Mouse (Mus musculus): Measurements from ENCODE around the gene Iqgap2. TPM values are rescaled to one million over a fixed set of nuclear protein-coding genes. Genes with fewer than 3 reads are reported as not detected.

Gene Iqgap2
- polyA plus RNA-seq, 1 experiment from 2014 or later: 3.9 TPM

DNA sequence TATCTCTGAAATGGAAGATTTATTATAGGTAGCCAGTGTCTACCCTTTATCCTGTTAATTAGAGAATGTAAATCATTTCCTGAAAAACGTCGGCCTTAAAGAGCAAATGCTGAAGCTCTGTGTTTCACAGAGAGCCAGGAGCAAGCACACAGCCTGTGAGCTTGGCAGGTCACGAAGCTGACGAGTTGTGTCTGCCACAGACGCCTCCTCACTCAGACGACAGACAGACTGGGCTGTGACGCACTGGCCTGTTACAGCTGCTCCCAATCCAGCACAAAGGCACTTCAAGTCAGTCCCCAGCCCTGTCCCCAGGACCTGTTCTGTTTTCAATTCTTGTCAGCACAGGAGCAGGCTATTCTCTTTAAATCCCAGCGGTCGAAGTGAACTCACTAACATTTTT, 236.4 kb downstream of the Iqgap2 start:
- Histone ChIP-seq H3K27me3 (ENCODE audit: control insufficient read depth, insufficient read depth, low read length) (no peaks in the 10 kb centered on the region), H3K36me3 (ENCODE audit: control insufficient read depth, insufficient read depth, low read length) (no peaks in the 10 kb centered on the region), H3K27ac (replicated peaks in 1 of 2; ENCODE audit: control insufficient read depth in 1 of 2, insufficient read depth in 1 of 2, low read depth in 2 of 2, low read length in 2 of 2) (peak overlapping the region; percentile 35 to 45), H3K4me2 (ENCODE audit: low read length) (peak overlapping the region; percentile 19; the same call in 1 of the 2 replicates), H3K9ac (ENCODE audit: low read length) (no peak overlapping the region), H3K9me3 (ENCODE audit: control insufficient read depth, low read length) (no peaks in the 10 kb centered on the region), H3K4me3 (ENCODE audit: control insufficient read depth in 1 of 2, insufficient read depth in 1 of 2, low read depth in 1 of 2, low read length in 2 of 2) (no peak overlapping the region), H3K4me1 (ENCODE audit: control insufficient read depth in 2 of 2, insufficient read depth in 2 of 2, low read length in 2 of 2) (peaks cover 12 to 15% of the 10 kb centered on the region in 2 experiments)
- ATAC-seq (ENCODE audit: insufficient number of reproducible peaks, insufficient read depth, low FRiP score, low read depth): peak; percentile 55; the same call in 1 of the 2 replicates
- 10% methylated on average over 9 of the region's 9 CpGs for WGBS

- Histone ChIP-seq H3K9me3 (ENCODE audit: control insufficient read depth, low read length) (no peaks in the 10 kb centered on the region), H3K9ac (ENCODE audit: low read length) (no peak overlapping the region), H3K4me1 (ENCODE audit: control insufficient read depth in 2 of 2, insufficient read depth in 2 of 2, low read length in 2 of 2) (peaks cover 9 to 15% of the 10 kb centered on the region in 2 experiments), H3K27me3 (ENCODE audit: control insufficient read depth, insufficient read depth, low read length) (no peaks in the 10 kb centered on the region), H3K27ac (replicated peaks in 1 of 2; ENCODE audit: control insufficient read depth in 1 of 2, insufficient read depth in 1 of 2, low read depth in 2 of 2, low read length in 2 of 2) (no peak overlapping the region), H3K4me2 (ENCODE audit: low read length) (no peak overlapping the region), H3K4me3 (ENCODE audit: control insufficient read depth in 1 of 2, insufficient read depth in 1 of 2, low read depth in 1 of 2, low read length in 2 of 2) (no peak overlapping the region), H3K36me3 (ENCODE audit: control insufficient read depth, insufficient read depth, low read length) (no peaks in the 10 kb centered on the region)
- 65% methylated on average over 4 of the region's 4 CpGs for WGBS
- no peak for ATAC-seq (ENCODE audit: insufficient number of reproducible peaks, insufficient read depth, low FRiP score, low read depth)
Observed at GRCm38 (mm10) chr13:95653696-95654095, 238.0 kb downstream of the Iqgap2 start.

- Histone ChIP-seq H3K27ac (replicated peaks in 1 of 2; ENCODE audit: control insufficient read depth in 1 of 2, insufficient read depth in 1 of 2, low read depth in 2 of 2, low read length in 2 of 2) (no peak overlapping the region), H3K4me1 (ENCODE audit: control insufficient read depth in 2 of 2, insufficient read depth in 2 of 2, low read length in 2 of 2) (peaks cover 8 to 16% of the 10 kb centered on the region in 2 experiments), H3K9me3 (ENCODE audit: control insufficient read depth, low read length) (no peaks in the 10 kb centered on the region), H3K27me3 (ENCODE audit: control insufficient read depth, insufficient read depth, low read length) (no peaks in the 10 kb centered on the region), H3K9ac (ENCODE audit: low read length) (no peak overlapping the region), H3K4me2 (ENCODE audit: low read length) (no peak overlapping the region), H3K36me3 (ENCODE audit: control insufficient read depth, insufficient read depth, low read length) (no peaks in the 10 kb centered on the region), H3K4me3 (ENCODE audit: control insufficient read depth in 1 of 2, insufficient read depth in 1 of 2, low read depth in 1 of 2, low read length in 2 of 2) (no peak overlapping the region)
- ATAC-seq (ENCODE audit: insufficient number of reproducible peaks, insufficient read depth, low FRiP score, low read depth): no peak
- WGBS: 70% methylated on average over 7 of the region's 7 CpGs
Observed at GRCm38 (mm10) chr13:95651870-95652668, 239.7 kb downstream of the Iqgap2 start.

- H3K9ac ChIP-seq (ENCODE audit: low read length): no peak overlapping the region
- peaks cover 2 to 9% of the 10 kb centered on the region in 2 experiments; a peak in 3 of 4 replicates for H3K4me1 ChIP-seq (ENCODE audit: control insufficient read depth in 2 of 2, insufficient read depth in 2 of 2, low read length in 2 of 2)
- H3K27ac ChIP-seq (replicated peaks in 1 of 2; ENCODE audit: control insufficient read depth in 1 of 2, insufficient read depth in 1 of 2, low read depth in 2 of 2, low read length in 2 of 2): no peak overlapping the region
- H3K36me3 ChIP-seq (ENCODE audit: control insufficient read depth, insufficient read depth, low read length): no peaks in the 10 kb centered on the region
- ATAC-seq (ENCODE audit: insufficient number of reproducible peaks, insufficient read depth, low FRiP score, low read depth): no peak
- no peaks in the 10 kb centered on the region for H3K9me3 ChIP-seq (ENCODE audit: control insufficient read depth, low read length)
- WGBS: 93% methylated on average over 3 of the region's 3 CpGs
- no peak overlapping the region for H3K4me3 ChIP-seq (ENCODE audit: control insufficient read depth in 1 of 2, insufficient read depth in 1 of 2, low read depth in 1 of 2, low read length in 2 of 2)
- H3K27me3 ChIP-seq (ENCODE audit: control insufficient read depth, insufficient read depth, low read length): no peaks in the 10 kb centered on the region
- no peak overlapping the region for H3K4me2 ChIP-seq (ENCODE audit: low read length)
Observed at GRCm38 (mm10) chr13:95649941-95650340, 241.8 kb downstream of the Iqgap2 start.

DNA sequence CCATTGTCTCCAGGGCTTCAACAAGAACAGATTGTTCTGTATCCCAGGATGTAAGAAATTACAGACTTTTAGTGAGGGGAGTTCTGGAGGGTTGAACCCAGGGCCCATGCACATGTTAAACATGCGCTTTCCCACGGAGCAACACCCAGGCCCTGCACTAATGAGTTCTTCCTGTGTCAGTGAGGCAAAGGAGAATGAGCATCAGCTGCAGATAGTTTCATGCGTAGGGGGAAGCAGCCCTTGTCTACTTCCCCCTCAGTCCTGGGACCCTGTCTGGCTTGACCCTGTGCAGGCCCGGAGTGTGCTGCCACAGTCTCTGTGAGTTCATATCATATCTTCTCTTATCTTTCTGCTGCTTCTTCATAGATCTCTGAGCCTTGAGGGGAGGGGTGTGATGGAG, 244.5 kb downstream of the Iqgap2 start:
- Histone ChIP-seq H3K9me3 (ENCODE audit: control insufficient read depth, low read length) (no peaks in the 10 kb centered on the region), H3K4me2 (ENCODE audit: low read length) (no peak overlapping the region), H3K4me3 (ENCODE audit: control insufficient read depth in 1 of 2, insufficient read depth in 1 of 2, low read depth in 1 of 2, low read length in 2 of 2) (no peak overlapping the region), H3K9ac (ENCODE audit: low read length) (no peak overlapping the region), H3K27ac (replicated peaks in 1 of 2; ENCODE audit: control insufficient read depth in 1 of 2, insufficient read depth in 1 of 2, low read depth in 2 of 2, low read length in 2 of 2) (peak overlapping the region in 1 of 2 experiments; percentile 55; a peak in 2 of 4 replicates), H3K36me3 (ENCODE audit: control insufficient read depth, insufficient read depth, low read length) (no peaks in the 10 kb centered on the region), H3K27me3 (ENCODE audit: control insufficient read depth, insufficient read depth, low read length) (no peaks in the 10 kb centered on the region), H3K4me1 (ENCODE audit: control insufficient read depth in 2 of 2, insufficient read depth in 2 of 2, low read length in 2 of 2) (peaks cover 13 to 16% of the 10 kb centered on the region in 2 experiments)
- WGBS: 47% methylated on average over 4 of the region's 4 CpGs
- ATAC-seq (ENCODE audit: insufficient number of reproducible peaks, insufficient read depth, low FRiP score, low read depth): no peak

DNA sequence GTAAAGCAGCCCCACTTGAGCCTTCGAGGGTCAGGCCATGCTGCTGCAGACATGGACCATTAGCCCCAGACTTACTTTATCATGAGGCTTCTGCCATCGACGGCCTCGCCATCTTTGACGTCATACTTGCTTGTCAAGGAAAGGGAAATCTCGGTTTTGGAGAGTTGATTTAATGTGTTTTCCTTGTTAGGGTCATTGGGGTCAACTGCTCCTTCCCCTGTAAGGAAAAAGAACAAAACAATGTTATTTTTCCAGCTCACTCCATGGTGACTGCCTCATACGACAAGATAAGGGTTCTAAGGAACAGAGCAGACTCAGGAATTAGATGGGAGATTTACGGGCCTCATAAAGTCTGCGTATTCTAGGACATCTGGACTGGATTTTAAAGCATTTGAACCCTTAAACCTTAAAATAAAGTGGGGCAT, 245.0 kb downstream of the Iqgap2 start:
- H3K36me3 ChIP-seq (ENCODE audit: control insufficient read depth, insufficient read depth, low read length): no peaks in the 10 kb centered on the region
- 48% methylated on average over 9 of the region's 9 CpGs for WGBS
- no peak for ATAC-seq (ENCODE audit: insufficient number of reproducible peaks, insufficient read depth, low FRiP score, low read depth)
- H3K4me1 ChIP-seq (ENCODE audit: control insufficient read depth in 2 of 2, insufficient read depth in 2 of 2, low read length in 2 of 2): peaks cover 13 to 16% of the 10 kb centered on the region in 2 experiments
- no peak overlapping the region for H3K9ac ChIP-seq (ENCODE audit: low read length)
- peak overlapping the region in 1 of 2 experiments; percentile 55; a peak in 1 of 4 replicates for H3K27ac ChIP-seq (replicated peaks in 1 of 2; ENCODE audit: control insufficient read depth in 1 of 2, insufficient read depth in 1 of 2, low read depth in 2 of 2, low read length in 2 of 2)
- H3K27me3 ChIP-seq (ENCODE audit: control insufficient read depth, insufficient read depth, low read length): no peaks in the 10 kb centered on the region
- no peak overlapping the region for H3K4me2 ChIP-seq (ENCODE audit: low read length)
- H3K4me3 ChIP-seq (ENCODE audit: control insufficient read depth in 1 of 2, insufficient read depth in 1 of 2, low read depth in 1 of 2, low read length in 2 of 2): no peak overlapping the region
- H3K9me3 ChIP-seq (ENCODE audit: control insufficient read depth, low read length): no peaks in the 10 kb centered on the region

- H3K27ac ChIP-seq (replicated peaks in 1 of 2; ENCODE audit: control insufficient read depth in 1 of 2, insufficient read depth in 1 of 2, low read depth in 2 of 2, low read length in 2 of 2): peak overlapping the region; percentile 53 to 64; a peak in 3 of 4 replicates
- H3K9me3 ChIP-seq (ENCODE audit: control insufficient read depth, low read length): no peaks in the 10 kb centered on the region
- no peak overlapping the region for H3K4me3 ChIP-seq (ENCODE audit: control insufficient read depth in 1 of 2, insufficient read depth in 1 of 2, low read depth in 1 of 2, low read length in 2 of 2)
- ATAC-seq (ENCODE audit: insufficient number of reproducible peaks, insufficient read depth, low FRiP score, low read depth): no peak
- no peaks in the 10 kb centered on the region for H3K27me3 ChIP-seq (ENCODE audit: control insufficient read depth, insufficient read depth, low read length)
- peak overlapping the region; percentile 14; the same call in 1 of the 2 replicates for H3K4me2 ChIP-seq (ENCODE audit: low read length)
- H3K36me3 ChIP-seq (ENCODE audit: control insufficient read depth, insufficient read depth, low read length): no peaks in the 10 kb centered on the region
- H3K9ac ChIP-seq (ENCODE audit: low read length): 0 out of 2 replicates have a peak overlapping the region, but pooled peaks have one; percentile 23
- H3K4me1 ChIP-seq (ENCODE audit: control insufficient read depth in 2 of 2, insufficient read depth in 2 of 2, low read length in 2 of 2): peaks cover 21 to 32% of the 10 kb centered on the region in 2 experiments
- WGBS: 21% methylated on average over 7 of the region's 7 CpGs
Observed at GRCm38 (mm10) chr13:95643740-95644139, 248.0 kb downstream of the Iqgap2 start.
